Mouse (Mus musculus): ENCODE results near the gene Gm45799. TPM values are rescaled to one million over a fixed set of nuclear protein-coding genes. Genes with fewer than 3 reads are reported as not detected.

Gm45799 gene
- total RNA-seq, 2 experiments from 2014 or later, result 1.1 to 2.4 TPM

Other genes with a start within 250 kb of the Gm45799 start
- 10 to 100 TPM in 1 of 2 experiments, 1 to 10 TPM in 1; 9.6 to 12.2 TPM for gene Fam160a2, start 240.5 kb upstream of the Gm45799 start, total RNA-seq (2021)
- gene Cnga4, start 236.0 kb upstream of the Gm45799 start, total RNA-seq (2021), result not detected
- not detected for gene Cckbr, start 214.8 kb upstream of the Gm45799 start, total RNA-seq (2021)
- gene Cavin3, start 158.3 kb upstream of the Gm45799 start, total RNA-seq (2021), result 10 to 100 TPM; 27.7 to 33.5 TPM
- 10 to 100 TPM; 43.7 to 44.1 TPM for gene Smpd1, start 86.2 kb upstream of the Gm45799 start, total RNA-seq (2021)
- gene Apbb1, start 58.9 kb upstream of the Gm45799 start, total RNA-seq (2021), result 10 to 100 TPM in 1 of 2 experiments, 1 to 10 TPM in 1; 8.9 to 10.1 TPM
- not detected for gene Hpx, start 40.4 kb upstream of the Gm45799 start, total RNA-seq (2021)
- 10 to 100 TPM; 14.3 to 16.4 TPM for gene Trim3, start 7.0 kb upstream of the Gm45799 start, total RNA-seq (2021)
- 10 to 100 TPM; 70.3 to 72.0 TPM for gene Timm10b, start 496 bp upstream of the Gm45799 start, total RNA-seq (2021)
- gene Arfip2, start 136 bp upstream of the Gm45799 start, total RNA-seq (2021), result 10 to 100 TPM; 12.2 to 14.5 TPM
- gene Dnhd1, start 10.3 kb downstream of the Gm45799 start, total RNA-seq (2021), result under 1 TPM; 0.55 to 0.57 TPM
- 10 to 100 TPM; 78.2 to 86.1 TPM for gene Ilk, start 96.0 kb downstream of the Gm45799 start, total RNA-seq (2021)
- gene Rrp8, start 96.8 kb downstream of the Gm45799 start, total RNA-seq (2021), result 10 to 100 TPM in 1 of 2 experiments, 1 to 10 TPM in 1; 7.5 to 10.7 TPM
- 10 to 100 TPM; 75.4 to 76.3 TPM for gene Taf10, start 103.8 kb downstream of the Gm45799 start, total RNA-seq (2021)
- gene Tpp1, start 111.7 kb downstream of the Gm45799 start, total RNA-seq (2021), result 10 to 100 TPM; 30.7 to 35.0 TPM
- 10 to 100 TPM in 1 of 2 experiments, 1 to 10 TPM in 1; 9.2 to 14.2 TPM for gene Dchs1, start 147.1 kb downstream of the Gm45799 start, total RNA-seq (2021)
- gene Mrpl17, start 170.5 kb downstream of the Gm45799 start, total RNA-seq (2021), result 100 to 1,000 TPM; 136 to 145 TPM